Mouse (Mus musculus): ENCODE data around the gene Gpc6.

The Gpc6 gene

DNA sequence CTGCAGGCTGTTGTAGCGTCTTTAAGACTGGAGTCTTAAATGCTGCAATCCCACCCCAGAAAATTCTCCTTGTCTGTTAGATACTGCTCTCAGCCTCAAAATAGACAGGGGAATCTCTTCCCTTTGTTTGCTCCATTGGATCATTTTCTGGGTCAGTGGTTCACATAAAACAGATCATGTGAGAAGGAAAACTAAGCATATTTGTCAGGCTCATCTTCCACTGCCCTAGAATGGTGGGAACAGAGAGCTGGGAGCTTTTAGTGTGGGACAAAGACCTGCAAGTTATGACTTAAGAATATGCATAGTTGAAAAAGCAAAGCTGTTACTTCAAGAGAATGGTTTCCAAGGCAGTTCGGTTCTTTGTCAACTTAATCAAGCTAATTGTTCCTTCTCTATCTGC lies 136.4 kb downstream of the Gpc6 start:
- DNase-seq (ENCODE audit: low spot score), result no peak

- DNase-seq (ENCODE audit: low spot score), result no peak
Observed at GRCm38 (mm10) chr14:117068179-117068578, 143.1 kb downstream of the Gpc6 start.

- no peak for DNase-seq (ENCODE audit: low spot score)
Observed at GRCm38 (mm10) chr14:117070470-117071085, 145.5 kb downstream of the Gpc6 start.

- DNase-seq (ENCODE audit: low spot score), result no peak
Observed at GRCm38 (mm10) chr14:117093586-117093985, 168.5 kb downstream of the Gpc6 start.

DNA sequence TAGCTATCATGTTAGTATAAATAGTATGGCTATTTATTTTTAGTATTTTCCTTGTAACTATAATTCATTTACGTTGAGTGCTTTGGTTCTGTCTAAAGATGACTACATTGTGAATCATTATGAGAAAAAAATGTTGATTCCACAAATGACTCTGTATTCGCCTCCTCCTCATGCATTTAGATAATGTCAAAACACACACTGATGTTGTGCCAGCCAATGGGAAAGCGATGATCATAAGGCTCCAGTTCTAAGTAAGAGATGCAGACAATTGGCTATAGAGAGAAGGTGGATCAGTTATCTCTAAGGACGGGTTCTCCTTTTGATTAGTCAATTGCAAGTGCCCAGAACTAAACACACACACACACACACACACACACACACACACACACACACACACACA lies 181.8 kb downstream of the Gpc6 start:
- DNase-seq (ENCODE audit: low spot score), result no peak

- DNase-seq (ENCODE audit: low spot score), result peak; percentile 5
Observed at GRCm38 (mm10) chr14:117113153-117113552, 188.0 kb downstream of the Gpc6 start.

- DNase-seq (ENCODE audit: low spot score), result no peak
Observed at GRCm38 (mm10) chr14:117122036-117122435, 196.9 kb downstream of the Gpc6 start.

GRCm38 (mm10) chr14:117130334-117130733 lies 205.2 kb downstream of the Gpc6 start:
- DNase-seq (ENCODE audit: low spot score), result no peak

GRCm38 (mm10) chr14:117131324-117131723 lies 206.2 kb downstream of the Gpc6 start:
- no peak for DNase-seq (ENCODE audit: low spot score)

- no peak for DNase-seq (ENCODE audit: low spot score)
Observed at GRCm38 (mm10) chr14:117141077-117141848, 216.1 kb downstream of the Gpc6 start.

DNA sequence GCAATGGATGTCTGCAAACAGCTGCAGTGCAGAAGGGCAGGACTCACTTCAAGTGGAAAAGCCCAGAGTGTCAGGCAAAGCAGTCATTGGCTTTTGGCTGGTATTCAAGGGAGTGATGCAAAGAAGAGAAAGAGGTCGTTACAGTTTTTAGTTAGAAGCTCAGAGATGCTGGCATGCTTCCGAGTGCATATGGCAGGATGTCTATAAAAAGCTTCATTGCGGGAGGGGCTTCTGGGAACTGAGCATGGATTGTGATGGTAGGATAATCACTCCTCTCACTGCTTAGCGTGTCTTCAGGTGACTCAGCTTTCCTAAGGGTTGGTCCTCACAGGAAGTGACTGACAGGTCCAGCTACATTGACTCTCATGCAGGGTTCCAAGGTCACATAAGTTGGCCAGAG lies 221.0 kb downstream of the Gpc6 start:
- DNase-seq (ENCODE audit: low spot score), result no peak

DNA sequence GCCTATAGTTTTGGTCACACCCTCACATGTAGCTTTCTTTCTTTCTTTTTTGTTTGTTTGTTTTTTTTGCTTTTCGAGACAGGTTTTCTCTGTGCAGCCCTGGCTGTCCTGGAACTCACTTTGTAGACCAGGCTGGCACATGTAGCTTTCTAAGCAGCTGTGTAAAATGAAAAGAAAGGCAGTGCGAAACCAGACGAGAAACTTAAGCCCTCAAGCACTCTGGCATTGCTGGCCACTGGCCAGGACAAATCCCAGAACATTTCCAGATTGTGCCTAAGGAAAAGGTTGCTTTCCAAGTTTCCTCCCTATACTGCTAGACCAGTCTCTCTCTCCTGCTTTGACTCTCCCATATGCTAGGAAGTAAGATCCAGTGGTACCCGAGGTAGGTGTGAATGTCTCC lies 221.6 kb downstream of the Gpc6 start:
- DNase-seq (ENCODE audit: low spot score), result no peak

DNA sequence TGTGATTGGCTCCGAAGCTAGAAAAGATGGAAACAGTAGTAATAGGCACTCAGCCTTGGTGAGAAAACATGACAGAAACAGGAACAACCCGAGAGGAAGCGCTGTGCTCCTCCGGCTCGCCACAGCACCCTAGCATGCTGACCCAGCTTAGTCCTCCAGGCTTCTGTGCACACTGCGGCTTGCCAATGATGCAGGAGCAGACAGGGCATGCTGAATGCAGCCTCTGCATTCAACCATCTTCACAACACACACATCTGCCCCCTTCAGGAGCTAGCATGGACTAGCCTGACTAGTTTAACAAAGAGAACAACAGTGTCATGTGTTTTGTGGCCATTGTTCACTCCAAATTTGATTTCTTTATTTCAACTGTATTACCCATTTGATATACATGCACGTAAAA lies 226.5 kb downstream of the Gpc6 start:
- no peak for DNase-seq (ENCODE audit: low spot score)

GRCm38 (mm10) chr14:117155884-117156465 lies 230.9 kb downstream of the Gpc6 start:
- DNase-seq (ENCODE audit: low spot score), result no peak

DNA sequence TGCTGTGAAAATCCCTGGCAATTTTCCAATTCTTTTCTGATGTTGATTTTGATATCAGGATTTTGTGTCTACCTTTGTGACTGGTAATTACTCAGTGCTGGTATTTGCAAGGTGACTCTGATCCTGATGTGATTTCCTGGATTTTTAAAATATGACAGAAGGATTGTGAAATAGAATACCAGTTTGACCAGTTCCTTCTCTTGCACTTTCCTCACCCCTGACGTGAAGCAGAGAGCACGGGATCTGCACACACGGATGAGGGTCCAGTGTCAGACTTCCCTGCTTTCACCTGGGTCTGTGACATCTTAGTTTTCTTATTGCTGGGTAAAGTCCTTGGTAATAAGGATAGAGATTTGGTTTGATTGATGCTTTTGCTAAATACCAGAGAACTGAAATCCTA lies 232.3 kb downstream of the Gpc6 start:
- DNase-seq (ENCODE audit: low spot score), result no peak

- DNase-seq (ENCODE audit: low spot score), result no peak
Observed at GRCm38 (mm10) chr14:117166350-117166749, 241.2 kb downstream of the Gpc6 start.

- no peak for DNase-seq (ENCODE audit: low spot score)
Observed at GRCm38 (mm10) chr14:117193364-117193763, 268.2 kb downstream of the Gpc6 start.

- DNase-seq (ENCODE audit: low spot score), result no peak
Observed at GRCm38 (mm10) chr14:117202012-117202411, 276.9 kb downstream of the Gpc6 start.

GRCm38 (mm10) chr14:117203960-117204359 lies 278.8 kb downstream of the Gpc6 start:
- no peak for DNase-seq (ENCODE audit: low spot score)

GRCm38 (mm10) chr14:117214373-117214772 lies 289.3 kb downstream of the Gpc6 start:
- no peak for DNase-seq (ENCODE audit: low spot score)

DNA sequence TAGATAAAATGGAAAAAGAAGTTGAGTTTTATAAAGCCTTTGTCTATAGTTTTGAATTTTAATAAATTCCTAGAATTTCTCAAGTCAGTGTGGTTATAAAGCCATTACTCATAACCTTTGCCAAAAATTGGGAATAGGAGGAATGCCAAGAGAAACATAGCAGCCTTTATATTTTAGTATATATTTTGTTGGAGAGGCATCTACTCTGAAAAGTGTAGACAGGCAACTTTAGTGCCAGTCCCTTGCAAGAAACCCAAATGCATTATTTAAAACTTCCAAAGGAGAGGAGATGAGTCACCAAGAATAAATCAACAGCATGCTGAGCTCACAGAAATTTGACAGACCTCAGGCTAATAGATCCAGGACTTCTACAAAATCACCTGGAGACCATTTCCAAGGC lies 301.8 kb downstream of the Gpc6 start:
- no peak for DNase-seq (ENCODE audit: low spot score)

DNA sequence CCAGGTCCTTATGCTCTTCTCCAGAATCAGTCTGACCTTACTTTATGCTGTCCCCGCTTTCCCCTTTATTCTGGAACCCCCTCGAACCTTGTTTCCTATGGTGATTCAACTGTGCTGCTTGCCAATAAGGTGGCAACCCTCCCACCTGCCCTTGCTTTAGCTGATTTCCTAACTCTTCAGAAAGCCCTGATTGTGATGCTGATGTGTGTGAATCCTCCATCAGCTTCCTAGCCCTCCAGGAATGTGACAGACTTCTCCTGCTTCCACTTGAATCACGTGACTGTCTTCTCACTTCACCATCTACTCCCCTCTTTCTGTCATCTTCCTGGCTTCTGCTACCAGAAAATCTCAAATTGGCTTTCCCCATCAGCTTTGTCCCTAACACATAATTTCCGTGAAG lies 305.4 kb downstream of the Gpc6 start:
- no peak for DNase-seq (ENCODE audit: low spot score)

GRCm38 (mm10) chr14:117238226-117238625 lies 313.1 kb downstream of the Gpc6 start:
- DNase-seq (ENCODE audit: low spot score), result no peak

Measured in embryo, embryonic 10.5 days (tissue).